Mouse (Mus musculus): ENCODE data around the gene Zmynd12. TPM values are rescaled to one million over a fixed set of nuclear protein-coding genes. Genes with fewer than 3 reads are reported as not detected.

Gene Zmynd12
- polyA plus RNA-seq, 1 experiment = not detected

- Histone ChIP-seq H3K4me3 (ENCODE audit: insufficient read depth, poor library complexity, severe bottlenecking) (no peak overlapping the region), H3K36me3 (ENCODE audit: control insufficient read depth, insufficient read depth) (no peaks in the 10 kb centered on the region), H3K27me3 (ENCODE audit: control insufficient read depth, insufficient read depth, insufficient read length) (peaks cover 4% of the 10 kb centered on the region), H3ac (ENCODE audit: control insufficient read depth, insufficient read length, low read depth) (no peak overlapping the region), H3K79me2 (ENCODE audit: control insufficient read depth, insufficient read depth) (no peaks in the 10 kb centered on the region), H3K79me3 (ENCODE audit: low read depth) (no peaks in the 10 kb centered on the region)
- TF ChIP-seq MYOG (IDR thresholded peaks at IDR 0.05; ENCODE audit: control insufficient read depth, extremely low read depth, insufficient read length) = no peak
- no peak for TF ChIP-seq MAX (IDR thresholded peaks at IDR 0.05)
- TF ChIP-seq MYOD1 (IDR thresholded peaks at IDR 0.05; ENCODE audit: control insufficient read depth, insufficient read length, low read depth) = no peak
- no peak for TF ChIP-seq FOSL1 (IDR thresholded peaks at IDR 0.05; ENCODE audit: insufficient read depth, low read length, poor library complexity, severe bottlenecking)
- TF ChIP-seq CEBPB (IDR thresholded peaks at IDR 0.05; ENCODE audit: low read depth) = no peak
- TF ChIP-seq USF1 (IDR thresholded peaks at IDR 0.05; ENCODE audit: low read depth) = no peak
- no peak for TF ChIP-seq CTCF (IDR thresholded peaks at IDR 0.05; ENCODE audit: control insufficient read depth, insufficient read depth, insufficient read length)
These were observed 5.1 kb downstream of the Zmynd12 start for GRCm38 (mm10) chr4:119427680-119428079.

GRCm38 (mm10) chr4:119430678-119431077, 8.1 kb downstream of the Zmynd12 start:
- H3K4me3 ChIP-seq (ENCODE audit: insufficient read depth, poor library complexity, severe bottlenecking) = no peak overlapping the region
- H3K27me3 ChIP-seq (ENCODE audit: control insufficient read depth, insufficient read depth, insufficient read length) = peaks cover 20% of the 10 kb centered on the region
- H3ac ChIP-seq (ENCODE audit: control insufficient read depth, insufficient read length, low read depth) = no peak overlapping the region
- peak; percentile 45 for TF ChIP-seq CTCF (IDR thresholded peaks at IDR 0.05; ENCODE audit: control insufficient read depth, insufficient read depth, insufficient read length)
- TF ChIP-seq MYOD1 (IDR thresholded peaks at IDR 0.05; ENCODE audit: control insufficient read depth, insufficient read length, low read depth) = no peak
- H3K79me3 ChIP-seq (ENCODE audit: low read depth) = no peaks in the 10 kb centered on the region
- H3K79me2 ChIP-seq (ENCODE audit: control insufficient read depth, insufficient read depth) = no peaks in the 10 kb centered on the region
- H3K36me3 ChIP-seq (ENCODE audit: control insufficient read depth, insufficient read depth) = no peaks in the 10 kb centered on the region

- Histone ChIP-seq H3K4me3 (ENCODE audit: insufficient read depth, poor library complexity, severe bottlenecking) (no peak overlapping the region), H3K36me3 (ENCODE audit: control insufficient read depth, insufficient read depth) (no peaks in the 10 kb centered on the region), H3K79me3 (ENCODE audit: low read depth) (no peaks in the 10 kb centered on the region), H3K27me3 (ENCODE audit: control insufficient read depth, insufficient read depth, insufficient read length) (peaks cover 25% of the 10 kb centered on the region), H3K79me2 (ENCODE audit: control insufficient read depth, insufficient read depth) (no peaks in the 10 kb centered on the region), H3ac (ENCODE audit: control insufficient read depth, insufficient read length, low read depth) (no peak overlapping the region)
- TF ChIP-seq CEBPB (IDR thresholded peaks at IDR 0.05; ENCODE audit: low read depth) (no peak), FOSL1 (IDR thresholded peaks at IDR 0.05; ENCODE audit: insufficient read depth, low read length, poor library complexity, severe bottlenecking) (no peak), MAX (IDR thresholded peaks at IDR 0.05) (no peak), MYOG (IDR thresholded peaks at IDR 0.05; ENCODE audit: control insufficient read depth, extremely low read depth, insufficient read length) (no peak), MYOD1 (IDR thresholded peaks at IDR 0.05; ENCODE audit: control insufficient read depth, insufficient read length, low read depth) (no peak), CTCF (IDR thresholded peaks at IDR 0.05; ENCODE audit: control insufficient read depth, insufficient read depth, insufficient read length) (no peak)
These were observed 15.3 kb downstream of the Zmynd12 start for GRCm38 (mm10) chr4:119437936-119438335.

DNA sequence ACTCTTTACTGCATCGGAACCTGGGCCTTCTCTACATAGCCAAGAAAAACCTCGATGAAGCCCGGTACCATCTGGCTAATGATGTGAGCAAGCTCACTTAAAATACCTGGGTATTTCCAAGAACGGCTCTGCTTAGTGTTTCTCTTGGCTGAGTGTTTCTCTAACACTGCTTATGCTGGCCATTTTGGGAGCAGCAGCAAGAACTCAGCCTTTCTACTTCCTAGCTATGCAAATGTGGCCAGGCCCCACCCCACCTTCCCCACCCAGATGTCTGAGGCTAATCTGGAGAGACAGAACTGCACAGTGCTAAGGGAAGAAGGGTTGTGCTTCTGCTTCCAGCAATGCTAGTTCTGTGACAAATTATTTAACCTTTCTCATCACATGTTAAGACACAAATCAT, 19.2 kb downstream of the Zmynd12 start:
- no peak overlapping the region for H3K4me3 ChIP-seq (ENCODE audit: insufficient read depth, poor library complexity, severe bottlenecking)
- no peaks in the 10 kb centered on the region for H3K79me3 ChIP-seq (ENCODE audit: low read depth)
- TF ChIP-seq CTCF (IDR thresholded peaks at IDR 0.05; ENCODE audit: control insufficient read depth, insufficient read depth, insufficient read length) = no peak
- no peak overlapping the region for H3ac ChIP-seq (ENCODE audit: control insufficient read depth, insufficient read length, low read depth)
- no peaks in the 10 kb centered on the region for H3K36me3 ChIP-seq (ENCODE audit: control insufficient read depth, insufficient read depth)
- H3K79me2 ChIP-seq (ENCODE audit: control insufficient read depth, insufficient read depth) = no peaks in the 10 kb centered on the region
- H3K27me3 ChIP-seq (ENCODE audit: control insufficient read depth, insufficient read depth, insufficient read length) = peaks cover 7% of the 10 kb centered on the region

DNA sequence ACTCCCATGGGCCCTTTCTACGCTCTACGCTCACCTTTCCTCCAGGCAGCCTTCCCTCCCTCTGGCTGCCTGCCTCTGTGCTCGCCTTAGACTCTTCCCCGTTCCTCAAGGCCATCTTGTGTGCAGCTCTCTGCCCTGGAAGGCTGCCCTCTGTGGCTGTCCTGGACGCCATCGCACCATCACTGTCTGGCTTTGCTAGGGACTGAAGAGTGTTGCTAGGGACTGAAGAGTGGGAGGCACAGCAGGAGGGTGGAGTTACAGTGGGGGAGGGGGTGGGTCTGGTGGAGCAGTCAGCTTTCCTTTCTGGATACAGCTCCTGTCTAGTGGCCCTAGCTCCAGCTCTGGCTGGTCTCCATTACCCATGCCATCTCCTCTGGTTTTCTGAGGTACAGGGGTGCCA, 19.9 kb downstream of the Zmynd12 start:
- Histone ChIP-seq H3K4me3 (ENCODE audit: insufficient read depth, poor library complexity, severe bottlenecking) (no peak overlapping the region), H3K27me3 (ENCODE audit: control insufficient read depth, insufficient read depth, insufficient read length) (peaks cover 4% of the 10 kb centered on the region), H3K36me3 (ENCODE audit: control insufficient read depth, insufficient read depth) (no peaks in the 10 kb centered on the region), H3K79me3 (ENCODE audit: low read depth) (no peaks in the 10 kb centered on the region), H3ac (ENCODE audit: control insufficient read depth, insufficient read length, low read depth) (no peak overlapping the region), H3K79me2 (ENCODE audit: control insufficient read depth, insufficient read depth) (no peaks in the 10 kb centered on the region)
- TF ChIP-seq CTCF (IDR thresholded peaks at IDR 0.05; ENCODE audit: control insufficient read depth, insufficient read depth, insufficient read length) (no peak), MAX (IDR thresholded peaks at IDR 0.05) (no peak), MYOD1 (IDR thresholded peaks at IDR 0.05; ENCODE audit: control insufficient read depth, insufficient read length, low read depth) (no peak), USF1 (IDR thresholded peaks at IDR 0.05; ENCODE audit: low read depth) (no peak), CEBPB (IDR thresholded peaks at IDR 0.05; ENCODE audit: low read depth) (no peak), FOSL1 (IDR thresholded peaks at IDR 0.05; ENCODE audit: insufficient read depth, low read length, poor library complexity, severe bottlenecking) (no peak), MYOG (IDR thresholded peaks at IDR 0.05; ENCODE audit: control insufficient read depth, extremely low read depth, insufficient read length) (no peak)

DNA sequence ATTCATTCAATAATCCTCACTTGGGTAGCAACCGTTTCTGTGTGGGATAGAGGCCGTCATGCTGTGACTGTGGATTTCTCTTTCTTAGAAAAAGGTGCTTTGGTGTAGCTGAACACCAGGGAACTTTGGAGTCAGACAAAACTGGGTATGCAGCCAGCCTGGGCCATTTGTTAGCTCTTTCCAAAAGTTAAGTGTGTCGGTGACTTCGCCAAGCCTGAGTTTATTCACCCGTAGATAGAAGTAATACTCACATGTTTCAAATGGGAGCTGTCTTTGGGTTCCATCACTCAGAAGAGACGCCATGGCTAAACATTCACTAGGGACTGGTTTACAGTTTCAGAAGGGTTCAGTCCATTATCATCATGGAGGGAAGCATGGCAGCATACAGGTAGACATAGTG, 24.6 kb downstream of the Zmynd12 start:
- Histone ChIP-seq H3K27me3 (ENCODE audit: control insufficient read depth, insufficient read depth, insufficient read length) (peaks cover 13% of the 10 kb centered on the region), H3K79me2 (ENCODE audit: control insufficient read depth, insufficient read depth) (no peaks in the 10 kb centered on the region), H3ac (ENCODE audit: control insufficient read depth, insufficient read length, low read depth) (no peak overlapping the region), H3K36me3 (ENCODE audit: control insufficient read depth, insufficient read depth) (no peaks in the 10 kb centered on the region), H3K79me3 (ENCODE audit: low read depth) (no peaks in the 10 kb centered on the region), H3K4me3 (ENCODE audit: insufficient read depth, poor library complexity, severe bottlenecking) (no peak overlapping the region)
- TF ChIP-seq MYOD1 (IDR thresholded peaks at IDR 0.05; ENCODE audit: control insufficient read depth, insufficient read length, low read depth) (no peak), MAX (IDR thresholded peaks at IDR 0.05) (no peak), MYOG (IDR thresholded peaks at IDR 0.05; ENCODE audit: control insufficient read depth, extremely low read depth, insufficient read length) (no peak), CTCF (IDR thresholded peaks at IDR 0.05; ENCODE audit: control insufficient read depth, insufficient read depth, insufficient read length) (no peak), CEBPB (IDR thresholded peaks at IDR 0.05; ENCODE audit: low read depth) (no peak), FOSL1 (IDR thresholded peaks at IDR 0.05; ENCODE audit: insufficient read depth, low read length, poor library complexity, severe bottlenecking) (no peak), USF1 (IDR thresholded peaks at IDR 0.05; ENCODE audit: low read depth) (no peak)
